Mouse (Mus musculus): Measurements from ENCODE around the gene Micall1.

GRCm38 (mm10) chr15:79123751-79124150 is 15.1 kb downstream of the Micall1 start:
- TF ChIP-seq CTCF (IDR thresholded peaks at IDR 0.05; ENCODE audit: control insufficient read depth, insufficient read depth, low read length) = no peak
- TF ChIP-seq POLR2A (IDR thresholded peaks at IDR 0.05; ENCODE audit: borderline replicate concordance, control insufficient read depth, low read depth, low read length) = no peak

All from bone marrow, adult 2 months (tissue).